Mouse (Mus musculus) embryonic facial prominence, embryonic 12.5 days (tissue): Measurements from ENCODE around the gene Nek10. TPM values are rescaled to one million over a fixed set of nuclear protein-coding genes. Genes with fewer than 3 reads are reported as not detected.

ENCODE experiments used
- ATAC-seq: fragments of 200-750 bp; cut with Nextera tagmentation; 2 replicates; pipeline ENCODE4 v1.8.0; 2017; ENCODE audit not compliant: insufficient number of reproducible peaks, insufficient read depth, low FRiP score, low TSS enrichment
- H3K27ac ChIP-seq: fragments of 300-500 bp; sonication (generic); 2 replicates; pipeline ENCODE4 v1.5.1; 2016; ENCODE audit warnings: mild to moderate bottlenecking
- H3K27me3 ChIP-seq: fragments of 300-500 bp; sonication (generic); 2 replicates; pipeline ENCODE4 v1.6.1; 2016; ENCODE audit warnings: mild to moderate bottlenecking, moderate library complexity
- H3K36me3 ChIP-seq: fragments of 300-500 bp; sonication (generic); 2 replicates; pipeline ENCODE4 v1.6.1; 2016; ENCODE audit warnings: mild to moderate bottlenecking
- H3K4me1 ChIP-seq: fragments of 300-500 bp; sonication (generic); 2 replicates; pipeline ENCODE4 v1.6.1; 2016
- H3K4me2 ChIP-seq: fragments of 300-500 bp; sonication (generic); replicated peaks from 2 replicates; pipeline ENCODE4 v1.6.1; 2016; ENCODE audit warnings: mild to moderate bottlenecking, moderate library complexity
- H3K4me3 ChIP-seq: fragments of 300-500 bp; sonication (generic); 2 replicates; pipeline ENCODE4 v1.5.1; 2016; ENCODE audit warnings: mild to moderate bottlenecking
- H3K9ac ChIP-seq: fragments of 300-500 bp; sonication (generic); 2 replicates; pipeline ENCODE4 v1.6.1; 2016; ENCODE audit warnings: mild to moderate bottlenecking, moderate library complexity
- H3K9me3 ChIP-seq: fragments of 300-500 bp; sonication (generic); 2 replicates; pipeline ENCODE4 v1.6.1; 2016; ENCODE audit warnings: mild to moderate bottlenecking, moderate library complexity
- WGBS: fragments of 180-500 bp; shearing (Covaris S2); methylation state at CpG from one replicate; pipeline ENCODE4 v1.1.7; 2016; 5-methylcytosine and 5-hydroxymethylcytosine counted together
- polyA plus RNA-seq: library from polyadenylated mRNA; unstranded; fragments of >200 nt; fragmentation: Nextera tagmentation; extraction: Ambion mirVana; gene quantifications from 2 replicates; pipeline ENCODE4 v1.2.1, GENCODE M21; 2016

Nek10 gene
- polyA plus RNA-seq, 1 experiment from 2014 or later: 0.09 TPM

DNA sequence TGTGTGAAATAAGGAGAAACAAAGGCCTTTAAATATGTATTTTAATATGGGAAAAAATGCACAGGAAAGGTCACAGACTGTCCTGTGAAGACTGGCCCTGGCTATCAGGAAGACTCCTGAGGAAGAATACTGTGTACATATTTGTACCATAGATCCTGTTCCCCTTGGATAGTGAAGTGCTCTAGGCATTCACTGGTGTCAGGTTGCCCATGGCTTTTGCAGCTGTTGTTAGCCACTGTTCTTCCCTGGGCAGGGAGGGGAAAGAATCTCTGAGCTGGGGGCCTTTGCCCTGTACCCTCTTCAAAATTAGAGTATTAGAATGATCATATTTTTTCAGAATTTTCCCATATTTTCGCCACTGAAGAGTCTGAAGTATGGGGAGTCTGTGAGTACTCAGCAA, 30.3 kb downstream of the Nek10 start:
- no peak; the same call in 1 of the 2 replicates for ATAC-seq
- Histone ChIP-seq H3K27me3 (no peaks in the 10 kb centered on the region), H3K9me3 (no peaks in the 10 kb centered on the region), H3K4me1 (no peaks in the 10 kb centered on the region), H3K4me3 (no peak overlapping the region), H3K36me3 (no peaks in the 10 kb centered on the region), H3K9ac (no peak overlapping the region), H3K27ac (no peak overlapping the region), H3K4me2 (no peak overlapping the region)
- WGBS: 84% methylated on average over 1 of the region's 1 CpGs

DNA sequence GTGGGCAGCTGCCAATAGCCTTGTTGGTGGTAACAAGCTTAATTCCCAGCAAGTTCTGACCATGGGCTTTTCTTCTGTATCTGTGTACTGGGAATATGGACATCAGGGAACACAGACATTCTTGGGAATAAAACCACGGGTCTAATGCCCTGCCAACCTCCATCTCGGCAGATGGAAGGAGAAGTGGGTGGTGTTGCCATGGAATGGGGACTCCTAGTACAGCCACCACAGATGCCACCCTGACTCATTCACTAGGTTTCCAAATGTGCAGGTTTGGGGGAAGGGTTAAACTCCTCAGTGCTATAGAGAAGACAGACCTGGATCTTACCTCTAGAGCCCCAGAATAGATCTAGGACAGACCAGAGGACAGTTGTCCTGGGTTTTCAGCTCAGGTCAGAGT, 31.1 kb downstream of the Nek10 start:
- H3K4me2 ChIP-seq: no peak overlapping the region
- 78% methylated on average over 2 of the region's 2 CpGs for WGBS
- H3K27ac ChIP-seq: no peak overlapping the region
- no peak overlapping the region for H3K9ac ChIP-seq
- H3K4me3 ChIP-seq: no peak overlapping the region
- H3K27me3 ChIP-seq: no peaks in the 10 kb centered on the region
- H3K4me1 ChIP-seq: no peaks in the 10 kb centered on the region
- ATAC-seq: no peak
- H3K9me3 ChIP-seq: no peaks in the 10 kb centered on the region
- H3K36me3 ChIP-seq: no peaks in the 10 kb centered on the region

DNA sequence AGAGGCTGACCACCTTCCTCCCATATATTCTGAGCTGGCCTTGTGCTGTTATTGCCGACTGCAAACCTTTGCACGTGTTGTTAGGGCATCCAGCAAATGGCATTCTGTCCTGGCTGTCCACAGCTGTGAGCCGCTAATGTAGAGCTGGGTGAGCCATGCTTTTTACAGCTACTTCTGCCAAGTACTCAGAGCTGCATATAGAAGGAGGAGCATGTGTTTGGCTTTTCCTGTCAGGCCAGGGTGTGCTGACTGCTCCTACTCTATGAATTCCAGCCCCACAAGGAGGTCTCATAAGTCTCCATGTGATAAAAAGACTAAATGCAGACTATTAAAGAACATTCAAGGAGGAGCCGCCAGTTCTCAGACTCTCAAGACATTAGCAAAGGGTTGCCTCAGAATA, 34.4 kb downstream of the Nek10 start:
- Histone ChIP-seq H3K9me3 (no peaks in the 10 kb centered on the region), H3K27ac (no peak overlapping the region), H3K4me1 (no peaks in the 10 kb centered on the region), H3K9ac (no peak overlapping the region), H3K27me3 (no peaks in the 10 kb centered on the region), H3K4me3 (no peak overlapping the region), H3K4me2 (no peak overlapping the region), H3K36me3 (no peaks in the 10 kb centered on the region)
- ATAC-seq: no peak
- WGBS: 81% methylated on average over 4 of the region's 4 CpGs

DNA sequence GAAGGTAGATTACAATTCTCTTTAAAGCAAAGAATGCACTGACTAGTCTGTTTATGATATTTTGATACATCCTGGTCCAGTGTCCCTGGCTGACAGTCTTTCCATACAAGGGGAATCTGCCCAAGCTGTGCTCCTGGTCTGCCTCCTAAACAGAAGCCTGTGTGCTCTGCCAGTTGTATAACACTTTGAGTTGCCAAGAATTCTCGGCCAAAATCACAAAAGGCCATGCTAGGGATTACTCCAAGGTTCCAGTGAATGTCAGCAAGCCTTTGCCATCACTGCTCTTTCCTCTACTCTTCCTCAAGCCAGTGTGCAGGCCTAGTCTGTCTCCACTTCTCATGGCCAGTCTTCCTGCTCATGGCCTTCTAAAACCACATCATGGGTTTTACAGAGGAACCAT, 34.9 kb downstream of the Nek10 start:
- no peak overlapping the region for H3K4me3 ChIP-seq
- no peaks in the 10 kb centered on the region for H3K4me1 ChIP-seq
- H3K9ac ChIP-seq: no peak overlapping the region
- no peak for ATAC-seq
- WGBS: 68% methylated on average over 1 of the region's 1 CpGs
- no peak overlapping the region for H3K4me2 ChIP-seq
- H3K27ac ChIP-seq: no peak overlapping the region
- H3K9me3 ChIP-seq: no peaks in the 10 kb centered on the region
- no peaks in the 10 kb centered on the region for H3K36me3 ChIP-seq
- H3K27me3 ChIP-seq: no peaks in the 10 kb centered on the region

DNA sequence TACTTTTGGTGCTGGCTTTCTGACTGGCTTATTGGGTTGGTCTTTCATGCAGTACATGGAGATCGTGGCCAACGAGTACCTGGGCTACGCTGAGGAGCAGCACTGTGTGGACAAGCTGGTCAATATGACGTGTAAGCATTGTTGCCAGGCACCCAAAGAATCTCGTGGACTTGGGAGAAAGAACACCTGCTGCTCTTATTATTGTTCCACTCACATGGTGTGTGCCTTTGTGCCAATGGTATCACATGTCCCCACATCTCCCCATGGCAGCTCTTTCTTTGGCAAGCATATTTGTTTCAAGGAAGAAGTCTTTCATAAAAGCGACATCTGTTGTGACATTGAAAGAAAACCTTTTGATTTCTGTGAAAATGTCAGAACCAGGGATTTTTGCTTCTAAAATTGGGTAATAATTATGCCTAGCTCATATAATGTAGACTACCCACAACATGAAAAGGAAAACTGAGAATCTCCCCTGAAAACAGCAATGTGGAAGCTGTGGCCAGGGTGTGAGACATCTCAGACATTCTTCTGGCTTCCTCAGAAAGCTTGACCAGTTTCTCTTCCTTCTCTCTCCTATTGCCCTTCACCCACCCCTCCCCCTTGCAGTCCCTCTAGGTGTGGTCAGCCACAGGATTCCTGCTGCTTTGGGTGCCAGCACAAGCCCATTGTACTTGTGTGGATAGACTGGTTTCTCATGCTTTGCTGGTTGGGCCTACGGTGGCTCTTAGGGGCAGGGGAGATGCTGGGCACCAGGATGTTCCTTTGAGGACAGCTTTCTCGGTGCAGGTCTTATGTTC, 39.7 kb downstream of the Nek10 start:
- Histone ChIP-seq H3K9me3 (no peaks in the 10 kb centered on the region), H3K27me3 (no peaks in the 10 kb centered on the region), H3K27ac (no peak overlapping the region), H3K9ac (no peak overlapping the region), H3K4me2 (no peak overlapping the region), H3K4me1 (no peaks in the 10 kb centered on the region), H3K4me3 (no peak overlapping the region), H3K36me3 (no peaks in the 10 kb centered on the region)
- WGBS: 79% methylated on average over 8 of the region's 8 CpGs
- ATAC-seq: no peak

DNA sequence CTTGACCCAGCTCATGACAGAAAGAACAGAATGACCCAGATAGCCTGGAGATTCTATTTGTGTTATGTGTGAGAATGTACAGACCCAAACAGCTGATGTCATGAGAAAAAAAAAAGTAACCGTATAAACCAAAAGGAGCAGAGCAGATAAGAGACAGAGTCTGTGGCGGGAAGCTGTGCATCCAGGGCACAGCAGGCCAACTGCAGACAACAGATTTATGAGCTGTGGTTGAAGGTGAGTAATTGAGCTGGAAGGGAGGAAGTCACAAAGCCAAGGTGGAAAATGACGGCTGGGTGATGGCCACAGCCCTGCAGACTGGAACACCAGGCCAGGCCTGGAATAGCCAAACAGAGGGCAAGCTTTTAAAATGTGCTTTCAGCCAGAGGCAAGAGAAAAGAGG, 49.6 kb downstream of the Nek10 start:
- Histone ChIP-seq H3K4me3 (no peak overlapping the region), H3K9me3 (no peaks in the 10 kb centered on the region), H3K4me2 (no peak overlapping the region), H3K4me1 (no peaks in the 10 kb centered on the region), H3K27me3 (no peaks in the 10 kb centered on the region), H3K27ac (no peak overlapping the region), H3K36me3 (no peaks in the 10 kb centered on the region), H3K9ac (no peak overlapping the region)
- 66% methylated on average over 3 of the region's 3 CpGs for WGBS
- ATAC-seq: no peak

DNA sequence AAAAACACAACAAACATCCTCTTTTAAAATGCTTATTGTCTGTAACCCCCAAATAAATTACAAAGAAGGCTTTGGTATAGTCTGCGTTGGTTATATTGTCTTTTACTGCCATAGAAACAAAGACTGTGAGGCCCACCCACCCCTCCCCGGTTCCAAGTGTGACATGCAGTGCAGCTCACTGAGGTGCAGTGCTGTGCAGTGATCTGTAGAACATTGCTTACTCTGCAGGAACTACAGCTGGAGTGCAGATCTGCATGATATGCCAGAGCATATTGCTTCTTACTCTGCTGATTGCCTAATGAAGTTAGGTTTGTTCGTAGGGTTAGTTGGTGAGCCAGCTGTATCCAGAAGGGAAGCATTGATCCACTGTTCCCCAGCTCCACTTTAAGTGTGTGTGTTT, 57.1 kb downstream of the Nek10 start:
- WGBS: 75% methylated on average over 3 of the region's 3 CpGs
- Histone ChIP-seq H3K27me3 (no peaks in the 10 kb centered on the region), H3K4me1 (no peaks in the 10 kb centered on the region), H3K4me2 (no peak overlapping the region), H3K4me3 (no peak overlapping the region), H3K9me3 (no peaks in the 10 kb centered on the region), H3K9ac (no peak overlapping the region), H3K36me3 (no peaks in the 10 kb centered on the region), H3K27ac (no peak overlapping the region)
- no peak for ATAC-seq

DNA sequence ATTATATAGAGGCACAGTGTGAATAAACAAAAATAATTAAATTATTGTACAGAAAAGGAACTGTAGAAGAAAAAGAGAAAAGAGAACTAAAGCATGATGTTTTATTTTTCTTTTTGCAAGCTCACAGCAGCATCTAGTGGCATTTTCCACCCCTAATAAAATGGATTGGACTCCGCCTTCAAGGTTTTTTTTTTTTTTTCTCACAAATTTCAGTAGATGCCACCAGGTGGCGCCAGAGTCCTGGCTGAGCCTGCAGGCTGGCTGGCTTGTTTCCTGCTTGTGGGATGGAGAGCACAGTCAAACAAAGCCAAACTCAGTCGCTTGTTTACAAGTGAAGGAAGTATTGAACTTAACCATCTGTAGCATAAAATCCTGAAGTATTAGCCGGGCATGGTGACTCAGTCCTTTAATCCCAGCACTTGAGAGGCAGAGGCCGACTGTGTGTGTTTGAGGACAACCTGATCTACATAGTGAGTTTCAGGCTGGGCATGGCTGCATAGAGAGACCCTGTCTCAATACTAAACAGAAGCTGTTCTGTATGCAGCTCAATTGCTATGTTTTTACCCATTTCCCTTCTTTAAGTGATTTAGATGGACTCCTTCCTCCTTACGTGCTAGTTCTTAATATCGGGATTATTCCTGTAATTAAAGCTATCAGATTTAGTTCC, 60.6 kb downstream of the Nek10 start:
- Histone ChIP-seq H3K27me3 (no peaks in the 10 kb centered on the region), H3K27ac (no peak overlapping the region), H3K9me3 (no peaks in the 10 kb centered on the region), H3K9ac (no peak overlapping the region), H3K4me3 (no peak overlapping the region), H3K4me1 (no peaks in the 10 kb centered on the region), H3K36me3 (no peaks in the 10 kb centered on the region), H3K4me2 (no peak overlapping the region)
- 19% methylated on average over 7 of the region's 7 CpGs for WGBS
- peak; percentile 61; the same call in 1 of the 2 replicates for ATAC-seq

DNA sequence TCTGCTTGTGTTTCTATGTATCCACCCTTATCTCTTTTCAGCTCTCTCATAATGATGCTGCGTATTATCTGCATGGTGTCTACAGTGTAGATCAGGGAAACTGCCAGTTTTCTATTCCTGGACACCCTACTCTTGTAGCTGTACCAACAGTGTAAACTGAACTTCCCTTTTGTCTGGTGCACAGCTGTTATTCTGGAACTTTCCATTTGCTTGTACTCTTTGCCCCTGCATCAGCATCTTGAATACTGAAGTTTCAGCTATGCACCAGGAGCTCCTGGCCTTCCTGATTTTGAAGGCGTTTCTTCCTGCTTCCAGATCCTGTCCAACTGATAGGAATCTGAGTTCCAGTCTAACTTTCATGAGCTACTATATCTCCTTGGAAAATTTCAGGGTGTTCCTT, 66.0 kb downstream of the Nek10 start:
- H3K9ac ChIP-seq: no peak overlapping the region
- no peaks in the 10 kb centered on the region for H3K36me3 ChIP-seq
- no peaks in the 10 kb centered on the region for H3K4me1 ChIP-seq
- ATAC-seq: no peak
- no peaks in the 10 kb centered on the region for H3K9me3 ChIP-seq
- 87% methylated on average over 2 of the region's 2 CpGs for WGBS
- no peak overlapping the region for H3K27ac ChIP-seq
- H3K4me3 ChIP-seq: no peak overlapping the region
- no peaks in the 10 kb centered on the region for H3K27me3 ChIP-seq
- H3K4me2 ChIP-seq: no peak overlapping the region

DNA sequence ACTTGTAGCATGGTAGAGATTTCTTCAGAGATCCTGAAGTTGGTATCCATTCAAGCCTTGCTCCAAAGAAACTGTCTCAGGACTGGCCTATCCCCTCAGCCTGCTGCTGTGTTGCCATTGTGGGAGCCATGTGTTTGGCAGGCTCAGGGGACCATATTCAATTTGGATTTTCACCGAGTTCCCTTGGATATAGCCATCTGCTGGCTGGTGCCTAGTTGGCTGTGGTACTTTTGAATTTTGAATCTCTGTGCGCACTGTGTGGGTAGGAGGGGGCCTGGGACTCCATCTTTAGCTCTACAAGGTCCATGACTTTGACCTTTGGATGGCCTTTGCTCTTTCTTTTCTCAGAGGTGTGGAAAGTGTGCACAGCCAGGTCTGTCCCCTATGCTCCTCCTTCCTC, 66.8 kb downstream of the Nek10 start:
- Histone ChIP-seq H3K4me1 (no peaks in the 10 kb centered on the region), H3K9ac (no peak overlapping the region), H3K9me3 (no peaks in the 10 kb centered on the region), H3K4me2 (no peak overlapping the region), H3K27me3 (no peaks in the 10 kb centered on the region), H3K27ac (no peak overlapping the region), H3K36me3 (no peaks in the 10 kb centered on the region), H3K4me3 (no peak overlapping the region)
- ATAC-seq: no peak
- WGBS: 85% methylated on average over 2 of the region's 2 CpGs

DNA sequence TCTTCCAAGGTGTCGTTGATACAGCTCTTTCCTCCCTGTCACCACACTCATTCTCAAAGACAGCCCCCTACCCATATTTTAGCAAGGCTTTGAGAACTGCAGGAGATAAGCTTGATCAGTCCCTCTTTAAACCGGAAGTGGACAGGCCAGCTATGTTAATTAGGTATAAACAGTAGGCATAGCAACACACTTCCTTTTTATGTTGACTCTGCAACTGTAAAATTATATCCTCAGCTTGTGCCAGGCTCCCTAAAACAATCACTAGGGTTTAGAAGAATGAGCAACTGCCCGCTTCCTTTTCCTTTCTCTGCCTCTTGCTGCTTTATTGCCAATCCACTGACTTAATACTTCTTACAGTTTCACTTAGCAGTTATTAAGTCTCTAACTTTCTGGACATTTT, 67.2 kb downstream of the Nek10 start:
- 77% methylated on average over 3 of the region's 3 CpGs for WGBS
- Histone ChIP-seq H3K4me2 (no peak overlapping the region), H3K4me3 (no peak overlapping the region), H3K9ac (no peak overlapping the region), H3K27me3 (no peaks in the 10 kb centered on the region), H3K27ac (no peak overlapping the region), H3K4me1 (no peaks in the 10 kb centered on the region), H3K9me3 (no peaks in the 10 kb centered on the region), H3K36me3 (no peaks in the 10 kb centered on the region)
- ATAC-seq: no peak

DNA sequence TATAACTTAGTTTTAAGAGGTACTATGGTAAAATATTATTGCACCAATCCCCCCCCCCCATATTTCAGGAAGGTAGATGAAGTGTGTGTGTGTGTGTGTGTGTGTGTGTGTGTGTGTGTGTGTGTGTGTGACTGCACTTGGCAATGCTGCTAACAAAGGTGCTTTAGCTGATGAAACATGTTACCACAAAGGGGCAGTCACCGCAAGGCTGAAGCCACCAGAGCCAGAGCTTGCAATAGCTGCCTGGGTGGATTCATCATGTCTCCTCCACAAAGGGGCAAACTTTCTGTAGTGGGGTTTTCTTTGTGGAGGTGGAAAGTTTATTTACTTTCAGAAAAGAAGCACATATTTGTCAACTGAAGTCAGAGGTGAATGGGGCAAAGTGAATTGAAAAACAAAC, 67.9 kb downstream of the Nek10 start:
- Histone ChIP-seq H3K36me3 (no peaks in the 10 kb centered on the region), H3K4me1 (no peaks in the 10 kb centered on the region), H3K9me3 (no peaks in the 10 kb centered on the region), H3K27me3 (no peaks in the 10 kb centered on the region), H3K4me2 (no peak overlapping the region), H3K27ac (no peak overlapping the region), H3K4me3 (no peak overlapping the region), H3K9ac (no peak overlapping the region)
- WGBS: 62% methylated on average over 1 of the region's 1 CpGs
- ATAC-seq: no peak
